ENCODE assay signal across 12 mouse cellular contexts in genomic region chr15:97455672-97456071, GRCm38 (mm10).
A peak's percentile ranks its signal among the peaks of the same experiment; 100 is the strongest.
DNase-seq lines count a peak whose midpoint lies in the region; ATAC-seq and TF ChIP-seq lines count a peak whose summit lies in the region.
"Had no signal": no experiment of that assay in that cellular context is flagged by ENCODE, and none has a peak within 500 bp of the region (broad histone marks: within the 10 kb centered on the region; RNA-seq: fewer than 3 reads in every experiment).

No protein-coding gene starts in this region.

- no peak overlapping the region for H3K4me2 ChIP-seq in heart, postnatal 0 days (ENCODE audit: low read depth, low read length)
- H3K4me2 ChIP-seq: hindbrain, embryonic 15.5 days; lung, embryonic 15.5 days had no signal

- ATAC-seq in heart, postnatal 0 days (ENCODE audit: insufficient read depth, low read depth): peak; percentile 60; the same call in 1 of the 2 replicates

- no peak overlapping the region for H3K9ac ChIP-seq in heart, postnatal 0 days (replicated peaks; ENCODE audit: low read depth, low read length)
- H3K9ac ChIP-seq: hindbrain, embryonic 15.5 days; lung, embryonic 15.5 days had no signal

- DNase-seq in spleen, adult 2 months (ENCODE audit: low read depth in 1 of 2, low spot score in 2 of 2): no peak
- no peak for DNase-seq in spleen, adult 12 weeks (ENCODE audit: low spot score)
- peak; percentile 34 for DNase-seq in NIH3T3 (ENCODE audit: low read depth)
- peak; percentile 46 for DNase-seq in heart, postnatal 0 days (ENCODE audit: low spot score)
- peak; percentile 20 for DNase-seq in skeletal muscle tissue, adult 2 months (ENCODE audit: low read depth, low spot score)
- no peak for DNase-seq in layer of hippocampus, postnatal 10 days (ENCODE audit: low spot score in 2 of 2)
- no peak for DNase-seq in gastrocnemius, postnatal 14 days
- DNase-seq: cerebellum, adult 9-11 months; right cerebral cortex, adult 18-20 months had no signal

- intact Hi-C loops in gastrocnemius, postnatal 14 days (cut with DNase I; ENCODE audit: low total_unique reads): no loop called here

- WGBS in spleen, adult 2 months: 2% methylated on average over 5 of the region's 5 CpGs
- WGBS in heart, postnatal 0 days: 42% methylated on average over 5 of the region's 5 CpGs

- H3K9me3 ChIP-seq in heart, postnatal 0 days (replicated peaks; ENCODE audit: control insufficient read depth, low read length): no peaks in the 10 kb centered on the region
- H3K9me3 ChIP-seq: hindbrain, embryonic 15.5 days; lung, embryonic 15.5 days had no signal

- H3K4me1 ChIP-seq in spleen, adult 2 months (ENCODE audit: control insufficient read depth, insufficient read depth, insufficient read length): peaks cover 28% of the 10 kb centered on the region
- H3K4me1 ChIP-seq in heart, postnatal 0 days (ENCODE audit: control insufficient read depth, insufficient read depth): no peaks in the 10 kb centered on the region
- H3K4me1 ChIP-seq: hindbrain, embryonic 15.5 days had no signal

- TF ChIP-seq EP300 in heart, postnatal 0 days (IDR thresholded peaks at IDR 0.05; ENCODE audit: low read depth): no peak

- no peak for TF ChIP-seq POLR2A in spleen, adult 2 months (IDR thresholded peaks at IDR 0.05; ENCODE audit: low read depth, low read length)

- no peaks in the 10 kb centered on the region for H3K36me3 ChIP-seq in spleen, adult 2 months (ENCODE audit: control insufficient read depth, insufficient read depth, low read length)
- no peaks in the 10 kb centered on the region for H3K36me3 ChIP-seq in heart, postnatal 0 days (replicated peaks; ENCODE audit: control insufficient read depth, insufficient read depth, low read length)
- H3K36me3 ChIP-seq: hindbrain, embryonic 15.5 days; lung, embryonic 15.5 days had no signal

- no peaks in the 10 kb centered on the region for H3K27me3 ChIP-seq in spleen, adult 2 months (ENCODE audit: control insufficient read depth, insufficient read depth, low read length)
- H3K27me3 ChIP-seq in heart, postnatal 0 days (ENCODE audit: control insufficient read depth, insufficient read depth, low read length): no peaks in the 10 kb centered on the region
- H3K27me3 ChIP-seq: hindbrain, embryonic 15.5 days; lung, embryonic 15.5 days had no signal

- no peak for TF ChIP-seq CTCF in spleen, adult 2 months (IDR thresholded peaks at IDR 0.05; ENCODE audit: extremely low read depth, insufficient read depth, insufficient read length, insufficient replicate concordance)
- no peak for TF ChIP-seq CTCF in heart, postnatal 0 days (IDR thresholded peaks at IDR 0.05; ENCODE audit: low read depth)

- H3K27ac ChIP-seq in spleen, adult 2 months (ENCODE audit: insufficient read depth, low read length): peak overlapping the region; percentile 62
- H3K27ac ChIP-seq in heart, postnatal 0 days (ENCODE audit: low read depth): no peak overlapping the region
- H3K27ac ChIP-seq: hindbrain, embryonic 15.5 days; lung, embryonic 15.5 days had no signal

- H3K4me3 ChIP-seq in spleen, adult 2 months (ENCODE audit: extremely low read depth, insufficient read depth, insufficient read length): no peak overlapping the region
- no peak overlapping the region for H3K4me3 ChIP-seq in heart, postnatal 0 days (ENCODE audit: low read depth, low read length)
- H3K4me3 ChIP-seq: erythroblast, embryonic 14.5 days; hindbrain, embryonic 15.5 days; lung, embryonic 15.5 days had no signal

Comparison
In these comparisons a context has a peak if more than half of its experiments do, and no peak if none do; other contexts are left out.
1. DNase-seq: peak in NIH3T3 (single experiment), heart, postnatal 0 days (single experiment) and skeletal muscle tissue, adult 2 months (single experiment); none in spleen, adult 2 months (0 of 2), spleen, adult 12 weeks (single experiment), layer of hippocampus, postnatal 10 days (0 of 2) and gastrocnemius, postnatal 14 days (single experiment).